Mouse (Mus musculus): ENCODE results near the gene Tmem238. TPM values are rescaled to one million over a fixed set of nuclear protein-coding genes. Genes with fewer than 3 reads are reported as not detected.
"Not testable (repeated sequence)": the region's sequence is repeated elsewhere in the genome, so short reads cannot be mapped to it uniquely, and the experiment has no call there.

The Tmem238 gene
- polyA plus RNA-seq, 1 experiment from 2014 or later: 2.2 TPM

GRCm38 (mm10) chr7:4820925-4821324 lies 31.5 kb upstream of the Tmem238 start:
- 85% methylated on average over 7 of the region's 7 CpGs for WGBS (ENCODE audit: insufficient replicate concordance)
- not testable (repeated sequence) for H3K4me1 ChIP-seq (ENCODE audit: control insufficient read depth, insufficient read depth, low read length); H3K36me3 ChIP-seq (ENCODE audit: control insufficient read depth, insufficient read depth, low read length); H3K4me3 ChIP-seq (ENCODE audit: low read depth, low read length); H3K27ac ChIP-seq (ENCODE audit: low read depth, low read length); H3K9ac ChIP-seq (ENCODE audit: low read depth, low read length); H3K4me2 ChIP-seq; H3K27me3 ChIP-seq (ENCODE audit: control insufficient read depth, insufficient read depth, low read length); ATAC-seq (replicated peaks; ENCODE audit: insufficient number of reproducible peaks, low FRiP score, low TSS enrichment); H3K9me3 ChIP-seq (replicated peaks; ENCODE audit: control insufficient read depth, low read length)

GRCm38 (mm10) chr7:4816559-4816958 lies 27.1 kb upstream of the Tmem238 start:
- no peaks in the 10 kb centered on the region for H3K4me1 ChIP-seq (ENCODE audit: control insufficient read depth, insufficient read depth, low read length)
- ATAC-seq (replicated peaks; ENCODE audit: insufficient number of reproducible peaks, low FRiP score, low TSS enrichment): no peak
- H3K4me2 ChIP-seq: no peak overlapping the region
- H3K9ac ChIP-seq (ENCODE audit: low read depth, low read length): no peak overlapping the region
- no peaks in the 10 kb centered on the region; the same call in 1 of the 2 replicates for H3K27me3 ChIP-seq (ENCODE audit: control insufficient read depth, insufficient read depth, low read length)
- H3K36me3 ChIP-seq (ENCODE audit: control insufficient read depth, insufficient read depth, low read length): no peaks in the 10 kb centered on the region
- H3K4me3 ChIP-seq (ENCODE audit: low read depth, low read length): no peak overlapping the region
- no peaks in the 10 kb centered on the region for H3K9me3 ChIP-seq (replicated peaks; ENCODE audit: control insufficient read depth, low read length)
- H3K27ac ChIP-seq (ENCODE audit: low read depth, low read length): no peak overlapping the region

- H3K4me1 ChIP-seq (ENCODE audit: control insufficient read depth, insufficient read depth, low read length): peaks cover 16% of the 10 kb centered on the region
- WGBS (ENCODE audit: insufficient replicate concordance): 19% methylated on average over 8 of the region's 8 CpGs
- H3K4me3 ChIP-seq (ENCODE audit: low read depth, low read length): peak overlapping the region; percentile 99
- peaks cover 8% of the 10 kb centered on the region for H3K36me3 ChIP-seq (ENCODE audit: control insufficient read depth, insufficient read depth, low read length)
- no peaks in the 10 kb centered on the region for H3K27me3 ChIP-seq (ENCODE audit: control insufficient read depth, insufficient read depth, low read length)
- H3K4me2 ChIP-seq: peak overlapping the region; percentile 62
- peak overlapping the region; percentile 94 for H3K27ac ChIP-seq (ENCODE audit: low read depth, low read length)
- peak; percentile 1; the same call in 1 of the 2 replicates for ATAC-seq (replicated peaks; ENCODE audit: insufficient number of reproducible peaks, low FRiP score, low TSS enrichment)
- H3K9me3 ChIP-seq (replicated peaks; ENCODE audit: control insufficient read depth, low read length): no peaks in the 10 kb centered on the region
- peak overlapping the region; percentile 69 for H3K9ac ChIP-seq (ENCODE audit: low read depth, low read length)
These were observed 23.8 kb upstream of the Tmem238 start for GRCm38 (mm10) chr7:4813105-4813791.

DNA sequence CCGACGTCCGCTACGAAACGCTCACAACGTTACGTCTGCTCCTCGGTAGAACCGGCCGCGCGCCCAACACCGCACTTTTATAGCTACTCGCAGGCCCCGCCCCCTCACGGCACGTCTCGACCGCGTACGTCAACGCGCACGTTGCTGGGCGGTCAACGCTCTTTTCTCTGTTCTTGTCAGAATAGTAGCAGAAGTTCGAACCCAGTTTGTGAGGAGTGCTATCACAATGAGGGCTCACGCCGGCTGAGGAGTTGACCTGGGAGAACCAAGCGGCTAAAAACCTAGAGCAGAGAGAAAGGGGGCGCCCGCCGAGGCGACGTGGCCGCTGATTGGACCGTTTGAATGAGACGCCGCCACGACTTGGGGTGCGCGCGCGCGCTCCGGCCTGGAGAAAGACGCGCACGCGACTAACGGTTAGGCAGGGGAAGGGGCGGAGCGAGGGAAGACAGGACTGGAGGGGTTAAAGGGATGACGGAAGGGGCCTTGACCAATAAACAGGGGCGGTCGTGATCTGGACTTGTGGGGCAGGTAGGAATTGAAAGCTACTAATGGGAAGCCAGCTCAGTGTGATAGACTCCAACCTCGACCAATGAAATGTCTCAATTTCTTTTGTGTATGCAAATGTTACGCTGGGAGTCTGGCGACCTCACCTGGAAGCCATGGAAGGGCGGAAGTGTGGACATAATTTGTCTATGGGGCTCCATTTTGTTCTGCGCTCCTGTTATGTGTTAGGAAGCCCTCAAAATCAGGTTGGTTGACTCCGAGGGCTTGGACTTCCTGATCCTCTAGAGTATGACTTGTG lies 23.0 kb upstream of the Tmem238 start, which contains the start of gene Ube2s:
Gene Ube2s, minus strand, starts transcription at position 288 of the 802 bp plus-strand sequence.
- Histone ChIP-seq H3K4me1 (ENCODE audit: control insufficient read depth, insufficient read depth, low read length) (peaks cover 16% of the 10 kb centered on the region), H3K9ac (ENCODE audit: low read depth, low read length) (peak within 1 kb of the TSS; percentile 83), H3K36me3 (ENCODE audit: control insufficient read depth, insufficient read depth, low read length) (peaks cover 9% of the 10 kb centered on the region), H3K4me2 (peak within 1 kb of the TSS; percentile 82), H3K27me3 (ENCODE audit: control insufficient read depth, insufficient read depth, low read length) (no peaks in the 10 kb centered on the region), H3K27ac (ENCODE audit: low read depth, low read length) (peak within 1 kb of the TSS; percentile 94), H3K9me3 (replicated peaks; ENCODE audit: control insufficient read depth, low read length) (no peaks in the 10 kb centered on the region), H3K4me3 (ENCODE audit: low read depth, low read length) (peak within 1 kb of the TSS; percentile 99)
- peak; percentile 98 for ATAC-seq (replicated peaks; ENCODE audit: insufficient number of reproducible peaks, low FRiP score, low TSS enrichment)
- under 1% methylated on average over 59 of the region's 62 CpGs for WGBS (ENCODE audit: insufficient replicate concordance)

DNA sequence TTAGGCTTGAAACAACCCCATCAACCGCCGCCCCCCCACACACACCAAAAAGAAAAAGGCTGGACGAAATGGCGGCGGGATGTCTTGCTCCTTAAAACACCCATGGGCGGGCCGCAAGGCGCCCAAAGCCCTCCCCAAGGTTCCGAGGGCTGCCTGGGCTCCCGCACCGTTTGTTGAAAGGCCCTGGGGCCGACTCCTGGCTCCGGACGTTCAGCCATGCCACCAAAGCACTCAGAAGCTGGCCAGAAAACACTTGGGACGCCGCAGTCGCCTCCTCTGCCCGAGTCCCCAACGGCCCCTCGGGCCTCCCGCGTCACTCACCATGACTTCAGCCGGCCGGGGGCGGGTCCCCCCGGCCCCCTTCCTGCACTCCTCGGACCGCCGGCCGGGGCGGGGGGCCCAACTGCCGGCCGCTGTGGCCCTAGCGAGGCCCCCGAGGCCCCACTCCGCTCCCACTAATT lies 22.4 kb upstream of the Tmem238 start:
- Histone ChIP-seq H3K27me3 (ENCODE audit: control insufficient read depth, insufficient read depth, low read length) (no peaks in the 10 kb centered on the region), H3K27ac (ENCODE audit: low read depth, low read length) (peak overlapping the region; percentile 94), H3K4me3 (ENCODE audit: low read depth, low read length) (peak overlapping the region; percentile 99), H3K36me3 (ENCODE audit: control insufficient read depth, insufficient read depth, low read length) (peaks cover 13% of the 10 kb centered on the region), H3K4me1 (ENCODE audit: control insufficient read depth, insufficient read depth, low read length) (peaks cover 16% of the 10 kb centered on the region), H3K4me2 (peak overlapping the region; percentile 82), H3K9ac (ENCODE audit: low read depth, low read length) (peak overlapping the region; percentile 83), H3K9me3 (replicated peaks; ENCODE audit: control insufficient read depth, low read length) (no peaks in the 10 kb centered on the region)
- 2% methylated on average over 24 of the region's 36 CpGs for WGBS (ENCODE audit: insufficient replicate concordance)
- ATAC-seq (replicated peaks; ENCODE audit: insufficient number of reproducible peaks, low FRiP score, low TSS enrichment): no peak

GRCm38 (mm10) chr7:4811131-4811530 lies 21.7 kb upstream of the Tmem238 start:
- Histone ChIP-seq H3K4me3 (ENCODE audit: low read depth, low read length) (peak overlapping the region; percentile 99), H3K9ac (ENCODE audit: low read depth, low read length) (peak overlapping the region; percentile 83), H3K27ac (ENCODE audit: low read depth, low read length) (peak overlapping the region; percentile 94; the same call in 1 of the 2 replicates), H3K36me3 (ENCODE audit: control insufficient read depth, insufficient read depth, low read length) (peaks cover 18% of the 10 kb centered on the region), H3K4me2 (peak overlapping the region; percentile 82), H3K4me1 (ENCODE audit: control insufficient read depth, insufficient read depth, low read length) (peaks cover 16% of the 10 kb centered on the region)
- 33% methylated on average over 10 of the region's 10 CpGs for WGBS (ENCODE audit: insufficient replicate concordance)
- H3K9me3 ChIP-seq (replicated peaks; ENCODE audit: control insufficient read depth, low read length); ATAC-seq (replicated peaks; ENCODE audit: insufficient number of reproducible peaks, low FRiP score, low TSS enrichment); H3K27me3 ChIP-seq (ENCODE audit: control insufficient read depth, insufficient read depth, low read length): not testable (repeated sequence)

DNA sequence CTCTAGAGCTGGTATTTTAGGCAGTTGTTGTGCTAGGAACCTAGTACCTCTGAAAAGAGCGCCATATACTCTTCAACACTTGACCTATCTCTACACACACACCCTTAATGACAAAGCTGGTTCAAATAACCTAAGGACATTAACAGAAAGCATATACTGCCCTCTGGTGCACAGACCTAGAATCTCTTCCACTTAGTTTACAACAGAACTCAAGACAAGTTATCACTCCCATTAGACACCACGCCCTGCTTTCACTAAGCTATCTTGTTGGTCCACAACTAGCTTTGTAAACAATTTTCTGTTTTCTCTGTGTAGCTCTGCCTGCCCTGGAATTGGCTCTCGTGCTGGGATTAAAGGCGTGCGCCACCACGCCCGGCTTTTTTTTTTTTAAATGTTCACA lies 17.3 kb upstream of the Tmem238 start:
- H3K27me3 ChIP-seq (ENCODE audit: control insufficient read depth, insufficient read depth, low read length): no peaks in the 10 kb centered on the region
- peak; percentile 55; the same call in 1 of the 2 replicates for ATAC-seq (replicated peaks; ENCODE audit: insufficient number of reproducible peaks, low FRiP score, low TSS enrichment)
- WGBS (ENCODE audit: insufficient replicate concordance): 78% methylated on average over 7 of the region's 7 CpGs
- peaks cover 16% of the 10 kb centered on the region for H3K4me1 ChIP-seq (ENCODE audit: control insufficient read depth, insufficient read depth, low read length)
- H3K9ac ChIP-seq (ENCODE audit: low read depth, low read length): no peak overlapping the region
- no peak overlapping the region for H3K4me3 ChIP-seq (ENCODE audit: low read depth, low read length)
- H3K27ac ChIP-seq (ENCODE audit: low read depth, low read length): peak overlapping the region; percentile 73
- no peaks in the 10 kb centered on the region for H3K9me3 ChIP-seq (replicated peaks; ENCODE audit: control insufficient read depth, low read length)
- H3K4me2 ChIP-seq: no peak overlapping the region; the same call in 1 of the 2 replicates
- H3K36me3 ChIP-seq (ENCODE audit: control insufficient read depth, insufficient read depth, low read length): peaks cover 21% of the 10 kb centered on the region

DNA sequence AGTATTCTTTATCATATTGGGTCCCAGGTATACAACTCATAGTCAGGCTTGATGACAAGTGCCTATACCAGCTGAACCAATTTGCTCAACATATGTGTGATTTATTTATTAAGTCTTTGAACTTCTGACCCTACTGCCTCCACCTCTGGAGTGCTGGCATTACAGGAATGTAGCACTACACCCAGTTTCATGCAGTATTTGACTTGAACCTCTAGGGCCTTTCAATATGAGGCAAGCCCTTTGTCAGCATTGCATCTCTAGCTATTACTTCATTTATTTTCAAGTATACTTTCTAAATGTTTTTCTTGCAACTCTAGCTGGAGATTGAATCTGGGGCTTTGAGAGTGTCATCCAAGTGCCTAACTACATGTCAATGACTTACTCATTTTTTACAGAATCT lies 12.8 kb upstream of the Tmem238 start:
- no peak for ATAC-seq (replicated peaks; ENCODE audit: insufficient number of reproducible peaks, low FRiP score, low TSS enrichment)
- H3K36me3 ChIP-seq (ENCODE audit: control insufficient read depth, insufficient read depth, low read length): peaks cover 10% of the 10 kb centered on the region
- no peaks in the 10 kb centered on the region for H3K4me1 ChIP-seq (ENCODE audit: control insufficient read depth, insufficient read depth, low read length)

More for the DNA sequence above, 12.8 kb upstream of the Tmem238 start:
- Histone ChIP-seq H3K4me3 (ENCODE audit: low read depth, low read length) (no peak overlapping the region), H3K9me3 (replicated peaks; ENCODE audit: control insufficient read depth, low read length) (no peaks in the 10 kb centered on the region), H3K9ac (ENCODE audit: low read depth, low read length) (no peak overlapping the region), H3K27ac (ENCODE audit: low read depth, low read length) (no peak overlapping the region), H3K4me2 (no peak overlapping the region), H3K27me3 (ENCODE audit: control insufficient read depth, insufficient read depth, low read length) (no peaks in the 10 kb centered on the region)
